Mouse (Mus musculus) megakaryocyte-erythroid progenitor cell, adult 5-6 weeks (primary cell): ENCODE results near the gene Prdm2. TPM values are rescaled to one million over a fixed set of nuclear protein-coding genes. Genes with fewer than 3 reads are reported as not detected.
A peak's percentile ranks its signal among the peaks of the same experiment; 100 is the strongest.

Experiments used
- ATAC-seq: replicated peaks from 2 replicates; pipeline ENCODE4 v1.8.0; 2016; ENCODE audit warnings: mild to moderate bottlenecking, inconsistent platforms; ENCODE audit not compliant: severe bottlenecking, poor library complexity, low FRiP score, low TSS enrichment
- total RNA-seq, 2 experiments: library from RNA; stranded (forward) in 1 of 2; stranded (reverse) in 1 of 2; fragments of 200-1000, 215-1000 nt in 1 of 2; fragments of >200 nt in 1 of 2; fragmentation: Nextera tagmentation in 1 of 2; gene quantifications; 2 replicates each; pipeline ENCODE4 v1.2.3; 2014 to 2017

Gene Prdm2
- total RNA-seq, 2 experiments from 2014 or later = 9.0 to 17.0 TPM

DNA sequence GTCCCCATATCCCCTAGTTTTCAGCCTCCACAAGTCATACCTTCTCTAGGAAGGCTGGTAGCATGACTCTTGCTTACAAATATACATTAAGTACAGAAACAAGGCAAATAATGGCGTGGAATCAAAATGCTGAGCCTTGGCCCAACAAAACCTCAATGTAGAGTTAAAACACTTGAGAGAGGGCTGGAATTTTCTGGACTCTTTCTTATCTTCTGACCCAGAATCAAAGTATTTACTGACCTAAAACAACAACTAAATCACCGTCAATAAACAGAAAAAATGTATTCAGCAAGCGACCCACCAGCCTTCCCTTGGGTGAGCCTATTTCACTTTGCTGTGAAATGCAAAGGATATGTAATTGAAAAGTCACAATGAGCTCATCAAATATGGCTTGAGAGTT is 52.0 kb downstream of the Prdm2 start:
- ATAC-seq = no peak

DNA sequence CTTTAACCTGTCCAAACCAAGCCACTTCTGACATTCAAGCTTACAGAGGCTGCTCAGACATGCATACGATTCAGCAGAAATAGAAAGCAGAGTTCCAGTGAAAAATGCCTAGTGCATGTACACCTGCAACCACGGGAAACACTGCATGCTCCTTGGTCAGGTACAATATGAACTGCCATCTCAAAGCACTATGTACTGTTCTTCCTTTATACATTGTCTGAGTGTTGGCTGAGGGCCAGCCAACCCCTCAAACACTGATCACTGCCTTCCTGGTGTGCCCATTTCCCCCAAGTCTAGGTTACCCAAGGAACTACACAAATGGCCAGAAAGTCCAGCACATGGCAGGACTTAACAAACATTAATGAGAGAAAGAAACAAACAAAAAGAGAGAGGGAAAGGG is 53.5 kb downstream of the Prdm2 start:
- no peak for ATAC-seq

DNA sequence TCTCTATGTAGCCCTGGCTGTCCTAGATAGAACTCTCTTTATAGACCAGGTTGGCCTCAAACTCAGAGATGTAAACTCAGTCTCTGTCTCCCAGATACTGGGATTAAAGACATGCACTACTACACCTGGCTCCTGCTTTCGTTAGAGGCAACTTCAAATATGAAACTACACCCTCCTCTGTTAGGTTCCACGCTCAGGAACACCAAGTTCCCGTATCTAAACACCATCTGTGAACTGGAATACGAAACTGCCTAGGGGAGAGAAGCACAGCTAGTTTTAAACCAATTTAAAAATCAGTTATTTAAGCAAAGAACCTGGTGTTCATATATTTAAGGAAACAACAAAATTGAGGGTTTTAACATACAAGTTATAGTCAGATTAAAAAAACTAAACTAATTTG is 56.9 kb downstream of the Prdm2 start:
- ATAC-seq = no peak

DNA sequence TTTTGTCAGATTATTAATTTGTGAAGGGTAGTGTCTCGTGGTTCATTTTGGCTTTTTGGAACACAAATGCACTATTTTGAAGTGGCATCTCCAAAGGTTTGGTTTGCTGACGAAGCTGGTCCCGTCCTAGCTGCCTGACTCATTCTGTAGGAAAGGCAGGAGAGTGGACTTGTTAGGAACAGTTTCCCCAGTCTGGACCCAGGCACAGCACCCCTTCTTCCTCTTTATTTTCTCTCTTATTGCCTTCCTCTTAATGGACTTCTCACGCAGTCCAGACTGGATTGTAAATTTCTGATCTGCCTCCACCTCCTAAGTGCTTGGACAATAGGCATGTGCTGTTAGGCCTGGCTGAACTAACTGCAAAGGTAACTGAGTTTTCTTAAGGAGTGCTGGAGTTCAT is 57.8 kb downstream of the Prdm2 start:
- no peak for ATAC-seq

DNA sequence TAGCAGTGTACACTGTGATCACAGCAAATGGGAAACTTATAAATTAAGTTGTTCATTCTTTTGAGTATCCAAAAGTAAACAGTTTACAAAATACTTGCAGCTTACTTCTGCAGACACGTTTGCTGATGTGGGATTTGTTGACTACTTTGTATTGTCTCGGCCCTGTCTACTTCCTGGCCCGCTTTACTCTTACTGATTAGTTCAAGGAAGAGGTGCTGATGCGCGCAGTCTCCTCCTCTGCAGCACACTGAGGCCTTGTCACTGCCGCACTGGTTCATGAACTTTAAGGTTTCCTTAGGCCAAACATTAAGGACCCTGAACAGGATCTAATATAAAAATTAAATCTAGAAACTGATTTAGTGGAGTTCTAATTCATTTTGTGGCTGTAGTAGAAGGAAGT is 58.2 kb downstream of the Prdm2 start:
- no peak for ATAC-seq

DNA sequence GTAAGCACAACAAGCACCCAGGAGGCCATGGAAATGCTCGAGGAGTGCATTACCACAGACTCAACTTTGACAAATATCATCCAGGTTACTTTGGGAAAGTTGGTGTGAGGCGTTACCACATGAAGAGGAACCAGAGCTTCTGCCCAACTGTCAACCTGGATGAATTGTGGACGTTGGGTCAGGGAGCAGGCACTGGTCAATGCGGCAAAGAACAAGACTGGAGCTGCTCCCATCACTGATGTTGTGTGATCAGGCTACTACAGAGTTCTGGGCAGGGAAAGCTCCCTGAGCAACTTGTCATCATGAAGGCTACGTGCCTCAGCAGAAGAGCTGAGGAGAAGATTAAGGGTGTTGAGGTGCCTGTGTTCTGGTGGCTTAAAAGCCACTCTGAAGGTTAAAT is 60.2 kb downstream of the Prdm2 start:
- ATAC-seq = no peak

DNA sequence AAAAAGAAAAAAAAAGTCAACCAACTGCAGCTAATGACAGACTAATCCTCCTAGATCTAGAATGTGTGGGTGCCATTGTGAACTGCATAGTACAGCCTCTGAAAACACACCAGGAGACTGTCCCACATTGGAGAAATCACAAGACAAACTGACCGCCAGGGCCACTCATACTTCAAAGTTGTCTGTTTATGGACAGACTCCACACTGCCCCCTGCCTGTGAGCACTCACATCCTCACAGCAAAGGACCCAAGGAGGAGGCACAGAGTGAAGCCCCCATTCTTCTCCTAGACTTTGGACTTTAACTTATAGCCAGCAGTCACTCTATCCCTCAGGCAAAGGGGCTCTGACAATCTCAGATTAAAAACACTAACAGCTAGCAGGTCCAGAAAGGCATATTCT is 61.5 kb downstream of the Prdm2 start:
- ATAC-seq = peak; percentile 74

DNA sequence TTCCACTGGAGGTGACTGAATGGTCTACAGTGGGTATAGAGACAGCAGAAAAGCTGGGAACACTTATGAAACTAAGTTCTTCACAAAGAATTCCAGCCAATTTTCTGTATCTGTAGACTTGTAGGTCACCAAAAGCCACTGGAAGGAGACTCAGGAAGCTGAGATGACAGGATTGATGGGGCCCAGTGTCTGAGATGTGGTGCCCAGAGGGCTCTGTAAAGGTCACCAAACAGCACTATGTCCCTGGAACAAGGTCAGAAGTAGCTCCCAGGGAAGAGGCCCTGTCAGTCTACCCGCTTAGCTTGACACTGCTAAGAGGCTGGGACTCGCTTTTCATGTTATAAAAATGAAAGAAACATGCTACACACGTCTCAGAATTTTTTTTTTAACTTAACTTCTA is 65.1 kb downstream of the Prdm2 start:
- ATAC-seq = no peak

DNA sequence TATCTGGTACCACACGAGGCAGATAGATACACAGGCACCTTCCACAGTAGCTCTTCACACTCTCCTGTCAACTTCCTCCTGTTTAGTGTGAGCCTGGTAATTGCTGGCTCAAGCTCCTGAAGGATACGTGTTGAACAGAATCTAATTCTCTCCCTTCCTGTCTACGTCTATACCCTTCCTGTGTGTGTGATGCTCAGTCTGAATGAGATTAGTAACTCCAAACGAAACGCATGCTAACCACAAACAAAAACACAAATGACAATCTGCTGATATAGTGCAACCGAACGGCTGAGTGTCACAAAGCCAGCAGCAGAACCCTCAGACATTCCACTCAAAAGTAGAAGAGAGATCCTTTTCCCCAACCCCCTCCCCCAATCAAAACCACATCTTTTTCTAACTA is 69.2 kb downstream of the Prdm2 start:
- ATAC-seq = peak; percentile 62

DNA sequence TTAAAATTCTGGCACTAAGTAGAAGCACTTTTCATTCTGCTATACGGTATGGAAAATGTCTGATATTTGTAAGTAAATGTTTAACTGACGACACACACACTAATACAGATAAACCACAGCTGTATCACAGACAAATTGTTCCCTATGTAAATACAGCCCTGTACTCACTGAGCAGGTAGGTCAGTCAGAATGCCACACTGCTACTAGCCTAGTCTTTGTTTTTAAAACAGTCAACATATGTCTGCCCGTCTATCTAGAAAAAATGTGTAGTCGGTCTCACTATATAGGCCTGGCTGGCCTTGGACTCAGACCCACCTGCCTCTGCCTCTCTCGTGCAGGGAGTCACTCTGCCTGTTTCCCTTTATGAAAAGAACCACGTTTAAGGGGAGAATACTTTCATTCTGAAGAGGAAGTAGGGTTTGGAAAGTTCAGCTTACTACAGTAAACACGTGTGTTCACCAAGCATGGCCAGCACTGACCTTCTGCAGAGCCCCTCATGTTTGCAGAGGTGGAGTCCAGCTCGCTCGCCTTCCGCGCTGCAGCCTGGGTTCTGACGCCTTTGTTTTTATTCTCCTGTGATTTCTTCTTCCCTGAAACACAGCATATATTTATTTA is 71.0 kb downstream of the Prdm2 start:
- no peak for ATAC-seq

DNA sequence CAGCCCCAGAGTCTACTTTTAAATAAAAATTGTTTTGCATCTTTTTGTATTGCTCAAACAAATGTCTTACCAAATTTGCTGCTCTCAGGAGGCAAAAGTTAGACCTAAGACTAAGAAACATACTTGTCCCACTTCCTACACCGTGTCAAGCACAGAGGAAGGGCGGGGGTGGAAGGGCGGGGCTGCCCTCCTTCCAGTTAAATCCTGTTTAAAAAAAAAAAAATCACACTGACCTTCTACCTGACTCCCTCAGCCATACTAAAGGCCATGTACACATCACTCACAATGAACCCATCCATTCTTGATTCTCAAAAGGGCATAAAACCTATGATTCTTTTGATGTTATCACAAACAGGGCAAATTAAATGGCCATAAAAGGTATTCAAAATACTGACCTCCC is 71.9 kb downstream of the Prdm2 start:
- ATAC-seq = no peak

DNA sequence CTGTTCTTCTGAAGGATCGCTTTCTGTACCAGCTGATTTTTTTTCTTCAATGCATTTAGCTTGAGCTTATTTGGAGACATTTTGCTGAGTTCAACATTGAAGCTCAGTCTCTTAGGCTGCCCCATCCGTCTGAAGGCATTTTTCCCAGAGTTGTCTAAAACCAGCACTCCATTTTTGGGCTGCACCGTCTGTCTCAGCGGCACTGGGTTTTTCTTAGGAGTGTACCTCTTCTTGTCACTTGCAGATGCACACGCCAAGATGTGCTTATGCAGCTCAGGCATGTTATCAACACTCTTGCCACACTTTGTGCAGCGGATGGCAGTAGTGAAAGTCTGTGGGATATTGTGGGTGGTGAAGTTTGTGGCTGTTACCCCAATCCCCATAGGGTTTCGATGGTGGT is 80.4 kb downstream of the Prdm2 start:
- ATAC-seq = no peak

DNA sequence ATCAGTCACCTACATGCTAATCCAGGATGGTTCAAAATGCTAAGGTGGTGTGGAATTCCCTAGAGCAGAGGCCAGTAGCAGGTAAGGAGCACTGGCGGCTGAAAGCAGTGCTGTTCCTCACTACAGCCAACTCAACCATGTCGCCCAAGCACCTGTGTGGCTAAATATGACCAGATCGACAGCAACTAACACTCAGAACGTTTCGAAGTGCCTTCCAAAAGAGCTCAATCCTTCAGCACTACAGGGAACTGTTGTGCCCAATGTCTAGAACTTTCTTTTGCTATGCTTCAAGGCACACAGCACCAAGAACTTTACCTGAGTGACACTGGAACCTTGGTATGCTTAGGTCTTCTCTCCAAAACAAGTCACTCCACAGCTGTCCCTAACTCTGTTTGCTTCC is 82.4 kb downstream of the Prdm2 start:
- ATAC-seq = no peak

DNA sequence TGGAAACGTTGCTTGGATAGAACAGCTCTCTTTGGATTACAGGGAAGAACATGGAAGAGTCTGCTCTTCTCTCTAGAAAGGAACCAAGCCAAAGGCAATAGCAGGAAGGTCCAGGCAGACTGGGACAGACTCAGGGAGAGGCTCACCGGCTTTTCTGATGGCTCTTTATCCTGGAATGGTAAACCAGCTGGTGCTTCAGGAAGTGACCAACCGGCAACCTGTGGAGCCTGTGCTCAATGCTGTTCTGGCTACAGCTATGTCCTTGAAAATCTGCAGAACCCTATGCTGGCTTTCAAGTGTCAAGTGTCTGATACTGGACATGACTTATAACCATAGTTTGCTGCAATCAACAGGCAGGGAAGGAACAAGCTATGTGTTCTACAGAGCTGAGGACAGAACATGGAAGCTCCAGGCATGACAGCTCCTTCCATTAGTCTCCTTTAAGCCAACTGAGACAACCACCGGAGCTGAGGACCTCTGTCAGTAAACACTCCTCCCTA is 83.5 kb downstream of the Prdm2 start:
- no peak for ATAC-seq

DNA sequence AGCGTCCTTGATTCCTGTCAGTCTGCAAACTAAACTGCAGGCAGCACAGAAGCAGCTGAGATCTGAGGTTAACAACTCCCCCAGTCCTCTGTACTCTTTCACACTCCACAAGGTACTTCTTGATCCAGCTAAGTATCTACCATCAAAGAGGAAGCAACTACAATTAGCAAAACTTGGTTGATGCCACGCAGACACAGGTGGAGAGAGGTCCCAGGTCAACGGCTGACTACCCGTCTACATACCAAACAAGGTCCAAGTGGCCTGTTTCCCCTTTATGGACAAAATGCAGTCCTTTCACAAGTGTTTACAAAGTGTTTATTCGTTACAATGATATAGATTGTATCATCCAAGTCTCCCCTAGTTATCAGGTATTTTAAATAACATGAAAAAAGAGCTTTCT is 85.6 kb downstream of the Prdm2 start:
- ATAC-seq = no peak

DNA sequence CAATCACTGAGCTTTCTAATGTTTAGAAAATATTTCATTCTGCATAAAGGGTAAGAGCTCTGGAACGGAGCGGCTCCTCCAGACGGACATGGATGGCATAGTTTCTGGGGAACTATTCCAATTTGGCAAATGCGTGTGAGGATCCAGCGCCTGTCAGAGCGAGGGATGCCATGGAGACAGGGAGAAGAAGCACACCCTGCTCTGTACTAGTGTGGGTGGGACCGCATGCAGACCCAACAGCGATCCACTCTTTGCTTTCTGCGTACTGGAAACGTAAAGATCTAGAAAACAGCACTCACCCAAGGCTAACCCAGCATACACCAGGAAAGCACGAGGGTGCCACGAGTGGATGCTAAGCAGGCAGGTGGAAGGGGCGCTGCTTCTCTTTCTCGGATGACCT is 86.3 kb downstream of the Prdm2 start:
- no peak for ATAC-seq

DNA sequence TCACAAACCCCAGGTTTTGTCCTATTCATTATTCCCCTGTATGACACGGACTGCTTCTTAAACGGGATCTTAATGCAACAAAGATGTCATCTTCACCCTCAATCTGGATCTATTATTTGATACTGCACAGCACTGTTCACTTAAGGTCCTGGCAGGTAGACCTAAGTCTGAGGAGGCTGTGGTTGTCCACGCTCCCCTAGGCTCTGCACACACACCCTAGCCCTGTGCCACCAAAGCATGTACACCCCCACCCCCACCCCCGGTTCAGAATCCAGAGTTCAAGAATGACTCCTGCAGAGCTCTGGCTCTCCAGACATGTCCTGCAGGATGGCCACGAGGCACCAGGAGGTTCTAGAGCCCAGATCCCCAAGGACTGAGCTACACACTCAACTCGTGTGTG is 87.5 kb downstream of the Prdm2 start:
- no peak for ATAC-seq

DNA sequence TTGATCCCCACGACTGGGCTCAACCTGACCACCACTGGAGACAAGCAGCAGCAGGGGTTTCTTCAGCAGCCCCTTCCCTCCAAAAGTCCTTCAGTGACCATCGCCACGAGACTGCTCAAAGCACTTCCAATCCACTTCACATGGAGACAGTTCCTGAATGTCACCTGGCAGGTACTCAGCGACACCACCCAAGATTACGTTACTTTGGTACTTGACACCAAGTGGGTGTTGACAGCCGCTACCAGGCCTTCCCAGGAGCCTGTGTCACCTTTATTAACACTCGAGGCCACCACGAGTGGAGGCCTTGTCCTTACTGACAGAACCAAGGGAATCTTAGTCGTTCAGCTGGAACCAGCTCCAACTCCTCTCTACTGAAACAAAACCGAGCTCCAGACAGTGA is 89.8 kb downstream of the Prdm2 start:
- ATAC-seq = no peak

DNA sequence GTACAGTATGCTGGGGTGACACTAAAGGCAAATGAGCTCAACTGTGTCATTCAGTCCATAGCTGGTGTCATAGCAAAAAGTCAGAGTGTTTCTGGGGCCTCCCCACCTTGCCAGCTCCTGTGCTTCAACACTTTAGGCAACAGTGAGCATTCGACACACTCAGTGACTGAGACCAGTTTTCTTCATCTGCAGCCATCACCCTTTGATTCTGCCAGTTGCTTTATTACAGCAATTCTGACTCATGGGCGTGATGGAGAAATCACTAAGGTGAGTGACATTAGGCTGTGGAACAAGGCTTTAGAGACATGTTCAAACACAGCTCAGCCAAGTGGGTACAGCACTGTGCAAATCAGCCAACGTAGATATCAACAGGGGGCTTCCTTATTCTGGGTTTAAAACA is 91.6 kb downstream of the Prdm2 start:
- no peak for ATAC-seq

DNA sequence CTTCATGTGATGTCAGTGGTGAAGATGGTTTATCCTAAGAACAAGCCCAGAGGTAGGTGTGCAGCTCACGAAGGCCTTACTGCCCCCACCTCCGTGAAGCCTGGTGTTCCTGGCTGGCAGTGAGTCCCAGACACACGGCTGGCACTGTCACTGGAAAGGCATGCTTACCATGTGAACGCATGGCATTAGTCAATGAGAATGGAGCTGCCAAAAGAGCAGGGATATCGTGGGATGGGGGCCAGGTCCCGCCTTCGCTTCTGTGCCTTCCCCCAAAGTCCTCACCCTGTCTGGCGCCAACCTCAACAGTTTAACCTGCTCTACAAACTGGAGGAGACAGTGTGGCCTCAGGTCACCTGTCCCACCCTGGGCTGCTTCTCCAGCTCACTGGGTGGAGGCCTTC is 92.8 kb downstream of the Prdm2 start:
- no peak for ATAC-seq

DNA sequence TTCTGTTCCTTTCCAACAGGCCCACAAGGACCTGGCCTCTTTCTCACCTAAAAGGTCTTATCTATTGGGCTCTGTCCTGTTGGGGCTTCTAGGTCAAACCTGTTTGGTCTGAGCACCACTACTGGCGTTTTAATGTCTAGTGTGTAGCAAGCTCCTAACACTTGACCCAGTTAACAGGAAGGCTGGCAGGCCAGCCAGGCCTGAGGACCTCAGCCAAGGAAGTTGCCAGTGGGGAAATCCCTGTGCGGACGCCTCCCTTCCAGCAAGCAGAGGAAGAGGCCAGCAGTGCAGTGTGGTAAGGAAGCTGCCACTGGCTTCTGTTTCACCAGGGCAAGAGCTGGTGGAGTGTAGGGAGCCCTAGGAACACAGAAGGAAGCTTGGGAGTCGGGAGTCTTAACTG is 94.0 kb downstream of the Prdm2 start:
- no peak for ATAC-seq

DNA sequence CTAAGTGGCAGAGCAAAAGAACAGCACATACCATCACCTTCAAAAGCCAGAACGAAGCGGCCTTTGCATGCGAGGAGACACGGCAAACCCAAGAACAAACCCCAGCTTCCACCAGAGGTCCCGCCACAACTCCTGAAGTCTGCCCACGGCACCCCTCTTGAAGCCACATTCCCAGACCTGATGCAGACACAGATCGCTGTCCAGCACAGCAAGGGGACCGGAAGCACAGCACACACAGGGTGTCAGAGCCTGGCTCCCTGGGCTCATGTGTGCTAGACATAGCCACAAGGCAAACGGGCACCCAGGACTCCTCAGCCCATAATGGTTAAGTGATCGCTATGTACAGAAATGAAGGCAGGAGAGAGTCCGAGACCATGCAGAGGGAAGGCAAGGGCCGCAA is 96.9 kb downstream of the Prdm2 start:
- ATAC-seq = no peak
